Mouse (Mus musculus): Measurements from ENCODE around the gene Tmprss2. TPM values are rescaled to one million over a fixed set of nuclear protein-coding genes. Genes with fewer than 3 reads are reported as not detected.

Gene Tmprss2
- not detected for total RNA-seq (2023)

DNA sequence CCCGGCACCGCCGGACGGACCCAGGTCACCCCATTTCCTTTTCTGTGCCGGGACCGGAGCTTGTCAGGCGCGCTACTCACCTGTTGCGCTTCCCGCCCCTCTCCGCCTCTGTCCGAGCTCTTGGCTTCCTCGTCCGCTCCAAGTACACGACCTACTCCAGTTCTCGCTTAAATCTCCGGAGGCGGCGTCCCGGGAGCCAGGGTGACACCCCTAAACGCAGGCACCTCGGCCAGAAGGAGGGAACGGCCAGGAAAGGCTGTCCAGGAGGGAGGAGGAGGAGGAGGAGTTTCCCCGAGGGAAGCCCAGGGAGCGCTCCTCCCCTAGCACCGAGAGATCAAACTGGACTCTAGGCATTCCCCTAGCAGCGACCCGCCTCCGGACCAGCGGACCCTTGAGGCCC lies at the start of gene Tmprss2:
Gene Tmprss2 (minus strand): TSS at position 257 of the 400 bp plus-strand sequence.

Other genes starting within 250 kb of the Tmprss2 start
- gene Mx1, start 148.3 kb downstream of the Tmprss2 start, total RNA-seq (2023) = 10 to 100 TPM; 28.8 to 33.4 TPM
- not detected for gene Fam3b, start 96.4 kb downstream of the Tmprss2 start, total RNA-seq (2023)
- gene Ripk4, start 152.6 kb upstream of the Tmprss2 start, total RNA-seq (2023) = not detected
- 10 to 100 TPM; 11.0 to 13.0 TPM for gene Prdm15, start 240.7 kb upstream of the Tmprss2 start, total RNA-seq (2023)